Mouse (Mus musculus): Measurements from ENCODE around the gene Cyfip2.

- peak; percentile 86 for TF ChIP-seq CTCF (IDR thresholded peaks at IDR 0.05; ENCODE audit: low read depth)
- no peak for TF ChIP-seq EP300 (IDR thresholded peaks at IDR 0.05; ENCODE audit: low read depth)
Observed at GRCm38 (mm10) chr11:46268991-46269390, 43.7 kb downstream of the Cyfip2 start.

Measured in liver, postnatal 0 days (tissue).